10 mouse cellular contexts compared by ENCODE assay signal in genomic region chr12:72944411-72945225, GRCm38 (mm10). TPM values are rescaled to one million over a fixed set of nuclear protein-coding genes. Genes with fewer than 3 reads are reported as not detected.
A peak's percentile ranks its signal among the peaks of the same experiment; 100 is the strongest.
DNase-seq lines count a peak whose midpoint lies in the region; ATAC-seq and TF ChIP-seq lines count a peak whose summit lies in the region.
"Had no signal": no experiment of that assay in that cellular context is flagged by ENCODE, and none has a peak within 500 bp of the region (broad histone marks: within the 10 kb centered on the region; RNA-seq: fewer than 3 reads in every experiment).

No protein-coding gene starts in this region.

- H3K27me3 ChIP-seq in heart, embryonic 11.5 days (ENCODE audit: control insufficient read depth, insufficient read depth, low read length) = peaks cover 87% of the 10 kb centered on the region
- H3K27me3 ChIP-seq in hindbrain, embryonic 12.5 days = peaks cover 95% of the 10 kb centered on the region
- H3K27me3 ChIP-seq in liver, postnatal 0 days (ENCODE audit: insufficient read depth, low read length) = peaks cover 96% of the 10 kb centered on the region

- no peak for TF ChIP-seq CTCF in brain, embryonic 14.5 days (IDR thresholded peaks at IDR 0.05; ENCODE audit: borderline replicate concordance, extremely low read depth, insufficient read depth, insufficient read length)
- no peak for TF ChIP-seq CTCF in liver, postnatal 0 days (IDR thresholded peaks at IDR 0.05; ENCODE audit: low read depth)

- 2% methylated on average over 24 of the region's 24 CpGs for WGBS in heart, embryonic 11.5 days (ENCODE audit: insufficient replicate concordance)
- under 1% methylated on average over 24 of the region's 24 CpGs for WGBS in hindbrain, embryonic 12.5 days
- WGBS in liver, postnatal 0 days (ENCODE audit: insufficient replicate concordance) = 4% methylated on average over 23 of the region's 24 CpGs

- no peak for TF ChIP-seq POLR2A in brain, embryonic 14.5 days (IDR thresholded peaks at IDR 0.05; ENCODE audit: borderline replicate concordance, extremely low read depth, insufficient read depth, insufficient read length, poor library complexity, severe bottlenecking)

- TF ChIP-seq EP300 in liver, postnatal 0 days (IDR thresholded peaks at IDR 0.05; ENCODE audit: low read depth) = no peak

- no peak overlapping the region for H3K27ac ChIP-seq in heart, embryonic 11.5 days (ENCODE audit: low read depth, low read length)
- no peak overlapping the region for H3K27ac ChIP-seq in hindbrain, embryonic 12.5 days
- no peak overlapping the region for H3K27ac ChIP-seq in liver, postnatal 0 days (ENCODE audit: low read depth)

- H3K4me2 ChIP-seq in heart, embryonic 11.5 days = peak overlapping the region; percentile 75
- peak overlapping the region; percentile 56 for H3K4me2 ChIP-seq in hindbrain, embryonic 12.5 days (replicated peaks)
- peak overlapping the region; percentile 58 for H3K4me2 ChIP-seq in liver, postnatal 0 days (ENCODE audit: low read depth, low read length)

- H3K9ac ChIP-seq in heart, embryonic 11.5 days (ENCODE audit: low read depth, low read length) = no peak overlapping the region
- no peak overlapping the region for H3K9ac ChIP-seq in hindbrain, embryonic 12.5 days
- H3K9ac ChIP-seq in liver, postnatal 0 days (replicated peaks) = no peak overlapping the region

- no peaks in the 10 kb centered on the region for H3K36me3 ChIP-seq in heart, embryonic 11.5 days (ENCODE audit: control insufficient read depth, insufficient read depth, low read length)
- no peaks in the 10 kb centered on the region for H3K36me3 ChIP-seq in hindbrain, embryonic 12.5 days
- no peaks in the 10 kb centered on the region for H3K36me3 ChIP-seq in liver, postnatal 0 days (replicated peaks; ENCODE audit: insufficient read depth, low read length)

- DNase-seq in heart, adult 8-10 months (ENCODE audit: low spot score) = no peak
- DNase-seq in brain, embryonic 14.5 days (ENCODE audit: low read depth) = peak; percentile 47
- no peak for DNase-seq in liver, postnatal 0 days
- no peak for DNase-seq in cerebellum, adult 9-10 months
- no peak for DNase-seq in c-Kit-positive CD71-positive TER-119-positive erythroid progenitor cells, embryonic 14.5 days (ENCODE audit: low spot score)
- DNase-seq in layer of hippocampus, adult 8-10 months (ENCODE audit: low spot score in 2 of 2) = no peak
- DNase-seq: adrenal gland, postnatal 10 days had no signal

- H3K9me3 ChIP-seq in heart, embryonic 11.5 days (replicated peaks; ENCODE audit: control insufficient read depth, low read length) = no peaks in the 10 kb centered on the region
- no peaks in the 10 kb centered on the region for H3K9me3 ChIP-seq in hindbrain, embryonic 12.5 days (replicated peaks)
- H3K9me3 ChIP-seq in liver, postnatal 0 days (ENCODE audit: low read length) = no peaks in the 10 kb centered on the region

- peaks cover 7% of the 10 kb centered on the region for H3K4me1 ChIP-seq in heart, embryonic 11.5 days (ENCODE audit: control insufficient read depth, insufficient read depth, low read length)
- peaks cover 13% of the 10 kb centered on the region for H3K4me1 ChIP-seq in hindbrain, embryonic 12.5 days
- peaks cover 7% of the 10 kb centered on the region; the same call in 1 of the 2 replicates for H3K4me1 ChIP-seq in liver, postnatal 0 days (ENCODE audit: insufficient read depth)

- H3K4me3 ChIP-seq in heart, embryonic 11.5 days (ENCODE audit: low read depth, low read length) = peak overlapping the region; percentile 48
- H3K4me3 ChIP-seq in hindbrain, embryonic 12.5 days = peak overlapping the region; percentile 36
- H3K4me3 ChIP-seq in liver, postnatal 0 days (ENCODE audit: low read depth, low read length) = peak overlapping the region; percentile 29

- no peak for ATAC-seq in heart, embryonic 11.5 days (replicated peaks; ENCODE audit: insufficient number of reproducible peaks, low FRiP score, low TSS enrichment)
- no peak for ATAC-seq in hindbrain, embryonic 12.5 days (ENCODE audit: low FRiP score)
- ATAC-seq in liver, postnatal 0 days = no peak

RNA-seq across cellular contexts. Expression of gene 4930447C04Rik, which starts 4.0 kb away (rescaled TPM):
- polyA plus RNA-seq in heart, embryonic 11.5 days (2014; fragmentation: Nextera tagmentation; extraction: Ambion mirVana) = 2.6 and 5.0 TPM in 2 replicates
- total RNA-seq in heart, adult 8-10 months (2022) = 1 to 10 TPM in 1 of 4 experiments, under 1 TPM in 3; 0.52 to 1.4 (median 0.74) TPM
- 6.3 and 6.7 TPM in 2 replicates for polyA plus RNA-seq in brain, embryonic 14.5 days (2012; rRNA removed)
- polyA plus RNA-seq in hindbrain, embryonic 12.5 days (2016; fragmentation: Nextera tagmentation; extraction: Ambion mirVana) = 4.1 and 4.2 TPM in 2 replicates
- polyA plus RNA-seq in liver, postnatal 0 days (2015; fragmentation: Nextera tagmentation; extraction: Ambion mirVana) = 0.07 and 0.14 TPM in 2 replicates
- total RNA-seq in layer of hippocampus, adult 8-10 months (2022) = 10 to 100 TPM in 1 of 4 experiments, 1 to 10 TPM in 3; 6.8 to 10.3 (median 6.9) TPM

RNA-seq across cellular contexts. Expression of gene Six6, which starts 4.9 kb away (rescaled TPM):
- polyA plus RNA-seq in heart, embryonic 11.5 days (2014; fragmentation: Nextera tagmentation; extraction: Ambion mirVana) = not detected in 2 replicates
- total RNA-seq in heart, adult 8-10 months (2022) = not detected
- 0.74 and 0.98 TPM in 2 replicates for polyA plus RNA-seq in brain, embryonic 14.5 days (2012; rRNA removed)
- polyA plus RNA-seq in hindbrain, embryonic 12.5 days (2016; fragmentation: Nextera tagmentation; extraction: Ambion mirVana) = 0.17 TPM in 1 of 2 replicates, not detected in the other
- not detected in 2 replicates for polyA plus RNA-seq in liver, postnatal 0 days (2015; fragmentation: Nextera tagmentation; extraction: Ambion mirVana)
- not detected for total RNA-seq in layer of hippocampus, adult 8-10 months (2022)
- total RNA-seq: adrenal gland, postnatal 10 days had no signal
- polyA plus RNA-seq: liver, embryonic 16.5 days had no signal
